Mouse (Mus musculus): ENCODE data around the gene Chd1.
A peak's percentile ranks its signal among the peaks of the same experiment; 100 is the strongest.

The Chd1 gene

GRCm38 (mm10) chr17:15808468-15809374 is 104.0 kb downstream of the Chd1 start:
- no peak for DNase-seq (ENCODE audit: extremely low read depth, low read depth, low spot score)

- DNase-seq (ENCODE audit: extremely low read depth, low read depth, low spot score), result no peak
Observed at GRCm38 (mm10) chr17:15809949-15810348, 105.2 kb downstream of the Chd1 start.

- no peak for DNase-seq (ENCODE audit: extremely low read depth, low read depth, low spot score)
Observed at GRCm38 (mm10) chr17:15812136-15812778, 107.5 kb downstream of the Chd1 start.

GRCm38 (mm10) chr17:15813658-15814212 is 109.0 kb downstream of the Chd1 start:
- no peak for DNase-seq (ENCODE audit: extremely low read depth, low read depth, low spot score)

GRCm38 (mm10) chr17:15815312-15816018 is 110.7 kb downstream of the Chd1 start:
- DNase-seq (ENCODE audit: extremely low read depth, low read depth, low spot score), result peak; percentile 94

- DNase-seq (ENCODE audit: extremely low read depth, low read depth, low spot score), result no peak
Observed at GRCm38 (mm10) chr17:15816379-15817095, 111.8 kb downstream of the Chd1 start.

- DNase-seq (ENCODE audit: extremely low read depth, low read depth, low spot score), result no peak
Observed at GRCm38 (mm10) chr17:15817096-15817450, 112.3 kb downstream of the Chd1 start.

- DNase-seq (ENCODE audit: extremely low read depth, low read depth, low spot score), result no peak
Observed at GRCm38 (mm10) chr17:15817634-15818033, 112.9 kb downstream of the Chd1 start.

- DNase-seq (ENCODE audit: extremely low read depth, low read depth, low spot score), result no peak
Observed at GRCm38 (mm10) chr17:15818372-15818771, 113.6 kb downstream of the Chd1 start.

GRCm38 (mm10) chr17:15820146-15820545 is 115.4 kb downstream of the Chd1 start:
- no peak for DNase-seq (ENCODE audit: extremely low read depth, low read depth, low spot score)

GRCm38 (mm10) chr17:15820761-15821160 is 116.0 kb downstream of the Chd1 start:
- DNase-seq (ENCODE audit: extremely low read depth, low read depth, low spot score), result no peak

GRCm38 (mm10) chr17:15821706-15822105 is 116.9 kb downstream of the Chd1 start:
- no peak for DNase-seq (ENCODE audit: extremely low read depth, low read depth, low spot score)

All from fat pad, adult 2 months (tissue).